Mouse (Mus musculus) heart, postnatal 0 days (tissue): ENCODE results near the gene Pclo. TPM values are rescaled to one million over a fixed set of nuclear protein-coding genes. Genes with fewer than 3 reads are reported as not detected.

Experiments used
- ATAC-seq: fragments of 200-750 bp; cut with Nextera tagmentation; 2 replicates; pipeline ENCODE4 v1.8.0; 2017; ENCODE audit warnings: low read depth, moderate number of reproducible peaks, moderate library complexity; ENCODE audit not compliant: insufficient read depth
- DNase-seq: peaks from one replicate; pipeline ENCODE4 v3.0.0-alpha.2; 2016; ENCODE audit warnings: low spot score
- H3K27ac ChIP-seq: fragments of 300-500 bp; sonication (generic); 2 replicates; pipeline ENCODE4 v1.5.1; 2014; ENCODE audit warnings: low read depth, mild to moderate bottlenecking
- H3K27me3 ChIP-seq: fragments of 300-500 bp; sonication (generic); 2 replicates; pipeline ENCODE4 v1.6.1; 2014; ENCODE audit warnings: low read length, mixed read lengths; ENCODE audit not compliant: control insufficient read depth, insufficient read depth
- H3K36me3 ChIP-seq: fragments of 300-500 bp; sonication (generic); replicated peaks from 2 replicates; pipeline ENCODE4 v1.6.1; 2014; ENCODE audit warnings: low read length, mixed read lengths; ENCODE audit not compliant: control insufficient read depth, insufficient read depth
- H3K4me1 ChIP-seq: fragments of 300-500 bp; sonication (generic); 2 replicates; pipeline ENCODE4 v1.6.1; 2014; ENCODE audit warnings: antibody characterized with exemption; ENCODE audit not compliant: control insufficient read depth, insufficient read depth
- H3K4me2 ChIP-seq: fragments of 300-500 bp; sonication (generic); 2 replicates; pipeline ENCODE4 v1.6.1; 2014; ENCODE audit warnings: low read depth, mild to moderate bottlenecking, low read length, moderate library complexity
- H3K4me3 ChIP-seq: fragments of 300-500 bp; sonication (generic); 2 replicates; pipeline ENCODE4 v1.5.1; 2014; ENCODE audit warnings: low read depth, low read length
- H3K9ac ChIP-seq: fragments of 300-500 bp; sonication (generic); replicated peaks from 2 replicates; pipeline ENCODE4 v1.6.1; 2014; ENCODE audit warnings: low read depth, low read length, mixed read lengths
- H3K9me3 ChIP-seq: fragments of 300-500 bp; sonication (generic); replicated peaks from 2 replicates; pipeline ENCODE4 v1.6.1; 2016; ENCODE audit warnings: low read length; ENCODE audit not compliant: control insufficient read depth
- CTCF ChIP-seq: IDR thresholded peaks from 2 replicates; pipeline ENCODE4 v1.5.1; 2016; ENCODE audit warnings: antibody characterized with exemption, control low read depth, low read depth
- EP300 ChIP-seq: IDR thresholded peaks from 2 replicates; pipeline ENCODE4 v1.6.1; 2016; ENCODE audit warnings: antibody characterized with exemption, low read depth
- WGBS: fragments of 180-500 bp; shearing (Covaris S2); extraction: QIAGEN DNeasy Blood & Tissue Kit; methylation state at CpG from one replicate; pipeline ENCODE4 v1.1.7; 2014; 5-methylcytosine and 5-hydroxymethylcytosine counted together
- polyA plus RNA-seq: library from polyadenylated mRNA; unstranded; fragments of >200 nt; fragmentation: Nextera tagmentation; extraction: Ambion mirVana; gene quantifications from 2 replicates; pipeline ENCODE4 v1.2.1, GENCODE M21; 2015
- total RNA-seq: library from RNA; depleted of rRNA; stranded (reverse); fragments of >200 nt; gene quantifications from 2 replicates; pipeline ENCODE4 v1.2.3, GENCODE M21; 2014; ENCODE audit warnings: low replicate concordance

The Pclo gene
- total and polyA plus RNA-seq, 2 experiments from 2014 or later, result 0.04 TPM

DNA sequence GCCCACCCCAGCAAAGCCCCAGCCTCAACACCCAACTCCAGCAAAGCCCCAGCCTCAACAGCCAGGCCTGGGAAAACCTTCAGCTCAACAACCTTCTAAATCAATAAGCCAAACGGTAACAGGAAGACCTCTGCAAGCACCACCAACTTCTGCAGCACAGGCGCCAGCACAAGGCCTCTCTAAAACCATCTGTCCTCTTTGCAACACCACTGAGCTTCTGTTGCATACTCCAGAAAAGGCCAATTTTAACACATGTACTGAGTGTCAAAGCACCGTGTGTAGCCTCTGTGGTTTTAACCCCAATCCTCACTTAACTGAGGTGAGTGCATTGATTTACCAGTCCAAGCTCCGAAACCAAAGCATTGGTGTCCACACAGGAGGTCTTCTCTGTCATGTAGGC lies 7.3 kb downstream of the Pclo start:
- TF ChIP-seq EP300 (no peak), CTCF (no peak)
- no peak overlapping the region for H3K4me2 ChIP-seq
- no peaks in the 10 kb centered on the region for H3K36me3 ChIP-seq
- WGBS, result 68% methylated on average over 4 of the region's 4 CpGs
- no peaks in the 10 kb centered on the region for H3K27me3 ChIP-seq
- H3K4me3 ChIP-seq, result no peak overlapping the region
- H3K9me3 ChIP-seq, result no peaks in the 10 kb centered on the region
- no peak overlapping the region for H3K27ac ChIP-seq
- no peak overlapping the region for H3K9ac ChIP-seq
- DNase-seq (no peak), ATAC-seq (no peak)
- H3K4me1 ChIP-seq, result no peaks in the 10 kb centered on the region

DNA sequence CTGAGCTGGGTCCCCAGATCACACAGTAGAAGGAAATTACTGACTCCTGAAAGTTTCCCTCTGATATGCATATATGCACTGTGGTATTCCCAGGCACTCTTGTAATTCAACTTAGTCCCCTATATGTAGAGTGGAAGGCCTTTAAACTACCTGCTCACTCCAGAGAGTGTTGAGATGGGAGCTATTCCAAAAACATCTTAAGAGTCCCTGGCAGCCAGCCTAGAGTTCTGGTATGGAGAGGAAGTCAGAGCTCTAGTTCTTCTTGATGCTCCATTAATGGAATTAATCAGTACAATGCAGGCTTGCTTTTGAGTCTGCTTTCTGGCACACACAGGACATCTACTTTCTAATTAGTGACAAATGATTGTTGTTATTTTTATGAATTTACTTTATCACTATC lies 11.3 kb downstream of the Pclo start:
- H3K36me3 ChIP-seq, result no peaks in the 10 kb centered on the region
- TF ChIP-seq CTCF, result no peak
- no peak for TF ChIP-seq EP300
- DNase-seq (peak; percentile 39), ATAC-seq (peak; percentile 47; the same call in 1 of the 2 replicates)
- no peak overlapping the region for H3K4me3 ChIP-seq
- no peak overlapping the region for H3K27ac ChIP-seq
- no peaks in the 10 kb centered on the region for H3K27me3 ChIP-seq
- no peak overlapping the region for H3K9ac ChIP-seq
- H3K9me3 ChIP-seq, result no peaks in the 10 kb centered on the region
- H3K4me1 ChIP-seq, result no peaks in the 10 kb centered on the region
- no peak overlapping the region for H3K4me2 ChIP-seq

DNA sequence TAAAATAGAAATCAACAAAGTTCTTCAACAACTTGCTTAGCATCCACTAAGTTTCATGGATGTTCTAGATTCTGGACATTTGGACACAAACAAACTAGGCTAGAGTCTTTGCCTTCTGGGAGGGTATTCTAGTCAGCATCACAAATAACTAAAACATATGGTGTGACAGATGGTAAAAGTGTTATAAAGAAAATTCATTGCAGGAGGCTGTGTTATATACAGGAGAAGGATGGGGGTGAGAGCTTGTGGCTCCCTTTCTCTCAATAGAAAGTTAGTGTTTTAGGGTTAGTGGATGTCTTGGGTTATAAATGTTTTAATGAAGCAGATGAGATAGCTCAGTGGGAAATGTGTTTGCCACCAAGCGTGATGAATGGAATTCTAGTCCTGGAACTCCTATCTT lies 13.1 kb downstream of the Pclo start:
- no peak for TF ChIP-seq EP300
- TF ChIP-seq CTCF, result no peak
- H3K4me3 ChIP-seq, result no peak overlapping the region
- H3K9ac ChIP-seq, result no peak overlapping the region
- DNase-seq (no peak), ATAC-seq (no peak)
- H3K9me3 ChIP-seq, result no peaks in the 10 kb centered on the region
- H3K4me1 ChIP-seq, result no peaks in the 10 kb centered on the region
- H3K36me3 ChIP-seq, result no peaks in the 10 kb centered on the region
- no peak overlapping the region for H3K27ac ChIP-seq
- H3K27me3 ChIP-seq, result no peaks in the 10 kb centered on the region
- 36% methylated on average over 1 of the region's 1 CpGs for WGBS
- no peak overlapping the region for H3K4me2 ChIP-seq

DNA sequence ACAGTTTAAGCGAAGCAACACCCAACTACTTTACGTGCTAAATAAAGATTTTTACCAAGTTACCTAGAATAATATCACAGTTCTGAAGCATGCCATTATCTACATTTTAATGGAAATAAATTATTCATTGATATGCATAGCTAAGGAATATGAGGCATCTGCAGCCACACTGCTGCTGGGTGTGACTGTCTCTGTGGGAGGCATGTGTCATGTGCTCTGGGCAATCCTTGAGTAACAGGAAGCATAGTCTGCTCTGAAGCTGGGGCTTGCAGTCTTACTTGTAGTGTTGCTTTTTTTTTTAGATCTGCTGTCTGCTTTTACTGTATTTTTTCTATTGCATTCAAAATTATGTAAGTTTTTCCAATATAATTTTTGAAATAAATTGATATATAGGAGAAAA lies 17.2 kb downstream of the Pclo start:
- WGBS, result 77% methylated on average over 2 of the region's 2 CpGs
- TF ChIP-seq EP300, result no peak
- TF ChIP-seq CTCF, result no peak
- Histone ChIP-seq H3K36me3 (no peaks in the 10 kb centered on the region), H3K27me3 (no peaks in the 10 kb centered on the region), H3K9ac (no peak overlapping the region), H3K4me2 (no peak overlapping the region), H3K27ac (no peak overlapping the region), H3K4me1 (no peaks in the 10 kb centered on the region), H3K9me3 (no peaks in the 10 kb centered on the region), H3K4me3 (no peak overlapping the region)
- ATAC-seq, result no peak
- no peak for DNase-seq

DNA sequence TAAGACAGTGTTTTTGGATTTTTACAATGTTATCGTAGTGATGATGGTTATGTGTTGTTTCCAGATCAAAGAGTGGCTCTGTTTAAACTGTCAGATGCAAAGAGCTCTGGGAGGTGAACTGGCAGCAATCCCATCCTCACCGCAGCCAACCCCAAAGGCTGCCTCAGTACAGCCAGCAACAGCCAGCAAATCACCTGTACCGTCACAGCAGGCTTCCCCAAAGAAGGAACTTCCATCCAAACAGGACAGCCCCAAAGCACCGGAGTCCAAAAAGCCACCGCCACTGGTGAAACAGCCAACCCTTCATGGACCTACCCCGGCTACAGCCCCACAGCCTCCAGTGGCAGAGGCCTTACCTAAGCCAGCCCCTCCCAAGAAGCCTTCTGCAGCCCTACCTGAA lies 24.6 kb downstream of the Pclo start:
- no peaks in the 10 kb centered on the region for H3K9me3 ChIP-seq
- H3K4me2 ChIP-seq, result no peak overlapping the region
- no peak for TF ChIP-seq CTCF
- no peak for TF ChIP-seq EP300
- DNase-seq (no peak), ATAC-seq (no peak)
- H3K27me3 ChIP-seq, result no peaks in the 10 kb centered on the region
- no peak overlapping the region for H3K4me3 ChIP-seq
- H3K36me3 ChIP-seq, result no peaks in the 10 kb centered on the region
- H3K4me1 ChIP-seq, result no peaks in the 10 kb centered on the region
- H3K9ac ChIP-seq, result no peak overlapping the region
- no peak overlapping the region for H3K27ac ChIP-seq
- 66% methylated on average over 6 of the region's 6 CpGs for WGBS

DNA sequence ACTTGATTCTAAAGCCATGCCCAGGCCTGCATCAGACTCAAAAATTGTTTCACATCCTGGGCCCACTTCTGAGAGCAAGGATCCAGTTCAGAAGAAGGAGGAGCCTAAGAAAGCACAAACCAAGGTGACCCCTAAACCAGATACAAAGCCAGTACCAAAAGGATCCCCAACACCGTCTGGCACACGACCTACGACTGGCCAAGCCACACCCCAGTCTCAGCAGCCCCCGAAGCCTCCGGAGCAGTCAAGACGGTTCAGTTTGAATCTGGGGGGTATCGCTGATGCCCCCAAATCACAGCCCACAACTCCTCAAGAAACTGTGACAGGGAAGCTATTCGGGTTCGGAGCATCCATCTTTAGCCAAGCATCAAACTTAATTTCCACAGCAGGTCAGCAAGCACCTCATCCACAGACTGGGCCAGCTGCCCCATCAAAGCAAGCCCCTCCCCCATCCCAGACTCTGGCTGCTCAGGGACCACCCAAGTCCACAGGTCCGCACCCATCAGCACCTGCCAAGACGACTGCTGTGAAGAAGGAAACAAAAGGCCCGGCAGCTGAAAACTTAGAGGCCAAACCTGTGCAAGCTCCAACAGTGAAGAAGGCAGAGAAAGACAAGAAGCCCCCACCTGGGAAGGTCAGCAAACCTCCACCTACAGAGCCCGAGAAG lies 25.4 kb downstream of the Pclo start:
- no peaks in the 10 kb centered on the region for H3K36me3 ChIP-seq
- no peak for ATAC-seq
- H3K4me3 ChIP-seq, result no peak overlapping the region
- no peak for TF ChIP-seq CTCF
- no peak for TF ChIP-seq EP300
- H3K4me2 ChIP-seq, result no peak overlapping the region
- H3K27ac ChIP-seq, result no peak overlapping the region
- H3K9ac ChIP-seq, result no peak overlapping the region
- H3K4me1 ChIP-seq, result no peaks in the 10 kb centered on the region
- H3K27me3 ChIP-seq, result no peaks in the 10 kb centered on the region
- H3K9me3 ChIP-seq, result no peaks in the 10 kb centered on the region
- no peak for DNase-seq
- 69% methylated on average over 13 of the region's 13 CpGs for WGBS
